Mouse (Mus musculus) lung, embryonic 15.5 days (tissue): ENCODE measurements at regions not wholly inside any gene's neighbourhood (a gene's known extent, or its start where the extent isn't known, plus 50 kb on each side); places are given as distances from the start of the nearest gene placed in this dataset.
"Not testable (repeated sequence)": the region's sequence is repeated elsewhere in the genome, so short reads cannot be mapped to it uniquely, and the experiment has no call there.

Experiments
- ATAC-seq: fragments of 200-750 bp; cut with Nextera tagmentation; 2 replicates; pipeline ENCODE4 v1.8.0; 2017; ENCODE audit warnings: moderate number of reproducible peaks, borderline replicate concordance; ENCODE audit not compliant: low FRiP score, low TSS enrichment; ENCODE audit errors: extremely low read depth
- H3K27ac ChIP-seq: fragments of 300-500 bp; sonication (generic); 2 replicates; pipeline ENCODE4 v1.5.1; 2015; ENCODE audit warnings: moderate library complexity, mild to moderate bottlenecking, inconsistent platforms
- H3K27me3 ChIP-seq: fragments of 300-500 bp; sonication (generic); 2 replicates; pipeline ENCODE4 v1.6.1; 2015; ENCODE audit warnings: inconsistent platforms
- H3K36me3 ChIP-seq: fragments of 300-500 bp; sonication (generic); 2 replicates; pipeline ENCODE4 v1.6.1; 2015; ENCODE audit warnings: inconsistent platforms
- H3K4me1 ChIP-seq: fragments of 300-500 bp; sonication (generic); 2 replicates; pipeline ENCODE4 v1.6.1; 2015; ENCODE audit warnings: inconsistent platforms
- H3K4me2 ChIP-seq: fragments of 300-500 bp; sonication (generic); 2 replicates; pipeline ENCODE4 v1.6.1; 2015; ENCODE audit warnings: inconsistent platforms, mild to moderate bottlenecking, moderate library complexity
- H3K4me3 ChIP-seq: fragments of 300-500 bp; sonication (generic); 2 replicates; pipeline ENCODE4 v1.5.1; 2015; ENCODE audit warnings: mild to moderate bottlenecking, inconsistent platforms
- H3K9ac ChIP-seq: fragments of 300-500 bp; sonication (generic); 2 replicates; pipeline ENCODE4 v1.6.1; 2015; ENCODE audit warnings: inconsistent platforms
- H3K9me3 ChIP-seq: fragments of 300-500 bp; sonication (generic); 2 replicates; pipeline ENCODE4 v1.6.1; 2016; ENCODE audit warnings: inconsistent platforms
- WGBS: fragments of 180-500 bp; shearing (Covaris S2); methylation state at CpG from one replicate; pipeline ENCODE4 v1.1.7; 2015; 5-methylcytosine and 5-hydroxymethylcytosine counted together

DNA sequence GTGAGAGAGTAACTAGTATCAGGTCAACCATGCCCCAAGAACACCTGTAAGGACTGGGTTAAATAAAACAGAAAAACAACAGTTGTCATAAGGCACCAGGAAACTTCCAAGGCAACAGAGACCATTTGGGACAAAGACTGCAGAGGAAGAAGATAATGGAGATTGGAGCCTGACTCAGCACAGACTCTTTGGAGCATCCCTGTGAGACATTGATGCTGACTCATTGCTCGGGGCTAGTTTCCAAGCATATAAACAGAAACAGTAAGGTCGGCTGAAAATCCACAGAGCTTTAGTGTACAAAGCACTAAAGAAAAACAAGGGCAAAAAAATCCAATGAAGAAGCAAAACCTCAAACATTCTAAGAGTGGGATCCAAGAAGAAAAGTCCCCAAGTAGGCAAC lies 386.3 kb downstream of the Epm2a start:
- H3K4me3 ChIP-seq = no peak overlapping the region
- WGBS = 72% methylated on average over 2 of the region's 2 CpGs
- no peak overlapping the region for H3K4me2 ChIP-seq
- no peaks in the 10 kb centered on the region for H3K27me3 ChIP-seq
- H3K36me3 ChIP-seq = no peaks in the 10 kb centered on the region
- H3K9ac ChIP-seq = no peak overlapping the region
- H3K4me1 ChIP-seq = no peaks in the 10 kb centered on the region
- no peak overlapping the region for H3K27ac ChIP-seq
- no peak for ATAC-seq
- H3K9me3 ChIP-seq = no peaks in the 10 kb centered on the region

DNA sequence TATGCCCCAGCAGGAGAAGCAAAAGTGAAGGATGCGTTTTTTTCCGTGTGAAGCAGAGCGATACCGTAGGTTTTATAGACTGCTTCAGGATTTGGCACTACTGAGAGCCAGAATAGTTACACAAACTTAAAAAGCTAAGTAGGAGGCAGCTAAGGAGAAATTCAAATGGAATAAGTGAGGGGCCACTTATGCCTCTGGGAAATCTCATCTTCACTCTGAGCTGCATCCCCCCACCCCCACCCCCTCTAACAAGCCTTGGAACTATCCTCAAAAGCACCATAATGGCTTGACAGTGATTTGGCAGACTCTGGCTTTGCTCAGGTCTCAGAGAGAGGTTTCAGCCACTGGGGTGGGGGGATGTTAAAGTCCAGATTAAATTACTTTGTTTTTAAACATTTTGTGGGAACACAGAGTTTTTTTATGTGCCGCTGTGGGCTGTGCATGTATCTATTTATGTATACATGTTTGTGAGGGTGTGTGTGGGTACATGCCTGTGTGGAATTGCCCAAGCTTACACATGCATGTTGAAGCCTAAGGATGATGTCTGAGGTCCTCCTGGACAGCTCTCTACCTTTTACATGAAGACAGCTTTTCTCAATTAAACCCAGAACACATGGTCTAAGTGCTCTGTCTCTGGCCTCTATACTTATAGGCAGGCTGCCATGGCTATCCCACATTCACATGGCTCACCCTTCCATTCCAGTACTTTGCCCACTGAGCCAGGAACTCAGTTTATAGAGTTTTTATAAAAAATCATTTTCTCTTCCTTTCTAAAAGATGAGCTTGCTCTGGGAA lies 396.6 kb downstream of the Epm2a start:
- H3K4me3 ChIP-seq = no peak overlapping the region
- H3K4me1 ChIP-seq = no peaks in the 10 kb centered on the region
- ATAC-seq = no peak
- H3K36me3 ChIP-seq = no peaks in the 10 kb centered on the region
- H3K27me3 ChIP-seq = no peaks in the 10 kb centered on the region
- H3K4me2 ChIP-seq = no peak overlapping the region
- no peaks in the 10 kb centered on the region for H3K9me3 ChIP-seq
- no peak overlapping the region for H3K27ac ChIP-seq
- no peak overlapping the region for H3K9ac ChIP-seq
- 62% methylated on average over 5 of the region's 5 CpGs for WGBS

DNA sequence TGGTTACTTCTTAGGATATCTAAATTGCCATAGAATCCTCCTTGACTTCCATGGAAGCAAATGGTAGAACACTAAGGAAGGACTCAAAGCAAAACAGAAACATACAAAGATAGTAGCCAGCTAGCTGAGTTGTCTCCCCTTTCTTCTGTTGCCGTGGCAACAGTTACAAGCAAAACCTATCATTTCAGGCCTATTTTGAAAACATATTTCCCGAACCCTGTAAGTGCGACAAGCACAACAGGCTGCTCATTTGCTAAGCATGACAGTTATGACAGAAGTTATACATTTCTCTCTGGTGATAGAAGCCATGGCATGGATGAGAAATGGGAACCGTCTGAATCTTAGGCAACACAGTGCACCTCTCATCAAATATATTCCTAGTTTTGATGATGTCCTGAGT lies 402.4 kb downstream of the Epm2a start:
- Histone ChIP-seq H3K4me3 (no peak overlapping the region), H3K27ac (no peak overlapping the region), H3K4me1 (no peaks in the 10 kb centered on the region), H3K27me3 (no peaks in the 10 kb centered on the region), H3K9ac (no peak overlapping the region), H3K4me2 (no peak overlapping the region), H3K9me3 (no peaks in the 10 kb centered on the region), H3K36me3 (no peaks in the 10 kb centered on the region)
- no peak for ATAC-seq
- WGBS = 83% methylated on average over 4 of the region's 4 CpGs

DNA sequence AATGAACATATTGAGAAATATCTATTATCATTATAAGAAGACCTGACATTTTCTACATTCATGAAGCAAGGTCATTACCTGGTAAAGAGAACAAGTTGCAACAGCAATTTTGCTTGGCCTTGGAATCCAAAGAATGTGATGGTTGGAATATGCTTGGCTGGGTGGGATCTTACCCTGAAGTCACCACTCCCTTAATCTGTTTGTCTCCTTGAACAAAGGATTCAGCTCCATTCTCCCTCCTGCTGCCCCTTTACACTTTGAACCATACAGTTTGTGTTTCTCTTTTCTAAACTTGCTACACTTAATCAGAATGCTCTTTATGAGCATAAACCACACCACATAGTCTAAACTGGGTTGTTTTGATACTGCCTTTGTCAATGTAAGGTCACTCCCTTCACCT lies 403.8 kb downstream of the Epm2a start:
- Histone ChIP-seq H3K9me3 (no peaks in the 10 kb centered on the region), H3K27ac (no peak overlapping the region), H3K4me3 (no peak overlapping the region), H3K27me3 (no peaks in the 10 kb centered on the region), H3K4me2 (no peak overlapping the region), H3K36me3 (no peaks in the 10 kb centered on the region), H3K9ac (no peak overlapping the region), H3K4me1 (no peaks in the 10 kb centered on the region)
- no peak for ATAC-seq

DNA sequence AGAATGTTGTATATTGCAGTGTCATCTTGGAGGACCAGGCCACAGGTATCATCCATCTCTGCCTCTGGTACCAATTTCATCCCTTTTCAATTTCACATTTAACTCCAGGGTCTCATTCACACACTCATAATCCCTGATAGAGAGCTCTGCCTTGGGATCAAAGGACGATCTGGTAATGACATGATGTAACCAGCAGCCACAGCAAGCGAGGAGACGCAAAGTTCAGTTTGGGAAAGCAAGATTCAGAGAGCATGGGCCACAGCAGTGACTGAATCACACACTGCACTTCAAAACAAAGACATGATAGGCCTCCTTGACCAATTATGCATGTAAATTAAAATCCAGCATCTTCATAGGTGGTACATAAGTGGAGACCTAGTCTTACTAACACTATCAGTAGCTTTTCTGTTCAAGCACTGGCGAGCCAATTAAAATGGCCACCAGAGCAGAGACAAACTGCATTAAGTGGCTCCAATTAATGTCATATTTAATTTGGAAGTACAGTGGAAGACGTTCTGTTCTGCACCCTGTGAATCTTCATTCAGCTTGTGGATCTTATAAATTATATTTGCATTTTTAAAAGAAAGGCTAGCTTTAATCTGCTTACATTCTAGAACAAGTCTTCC lies 412.0 kb downstream of the Epm2a start:
- no peak overlapping the region for H3K4me3 ChIP-seq
- no peaks in the 10 kb centered on the region for H3K4me1 ChIP-seq
- H3K9ac ChIP-seq = no peak overlapping the region
- no peaks in the 10 kb centered on the region for H3K9me3 ChIP-seq
- no peak overlapping the region for H3K4me2 ChIP-seq
- no peak for ATAC-seq
- 72% methylated on average over 5 of the region's 5 CpGs for WGBS
- no peaks in the 10 kb centered on the region for H3K27me3 ChIP-seq
- H3K27ac ChIP-seq = no peak overlapping the region
- H3K36me3 ChIP-seq = no peaks in the 10 kb centered on the region

DNA sequence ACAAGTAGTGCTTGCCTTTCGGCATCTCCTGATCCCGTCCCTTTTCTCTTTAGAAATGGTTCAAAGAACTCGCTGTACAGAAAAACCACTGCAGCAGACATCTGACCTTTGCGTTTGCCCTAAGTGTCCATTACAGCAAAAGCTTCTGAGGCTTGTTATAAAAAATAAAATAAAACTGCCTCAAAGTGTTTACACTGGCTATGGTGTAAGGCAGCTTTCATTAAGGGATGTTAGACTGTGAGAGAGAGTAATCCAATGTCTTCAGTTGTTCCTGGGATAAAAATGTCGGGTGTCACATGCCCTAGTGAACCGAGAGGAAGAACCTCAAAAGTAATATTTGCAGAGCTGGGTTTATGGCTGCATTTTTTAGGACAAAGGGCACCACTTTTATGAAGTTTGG lies 434.7 kb downstream of the Epm2a start:
- H3K4me2 ChIP-seq = no peak overlapping the region
- H3K4me3 ChIP-seq = no peak overlapping the region
- no peaks in the 10 kb centered on the region for H3K9me3 ChIP-seq
- H3K36me3 ChIP-seq = no peaks in the 10 kb centered on the region
- no peak overlapping the region for H3K27ac ChIP-seq
- WGBS = 76% methylated on average over 6 of the region's 6 CpGs
- no peak for ATAC-seq
- no peaks in the 10 kb centered on the region for H3K4me1 ChIP-seq
- no peaks in the 10 kb centered on the region for H3K27me3 ChIP-seq
- no peak overlapping the region for H3K9ac ChIP-seq

DNA sequence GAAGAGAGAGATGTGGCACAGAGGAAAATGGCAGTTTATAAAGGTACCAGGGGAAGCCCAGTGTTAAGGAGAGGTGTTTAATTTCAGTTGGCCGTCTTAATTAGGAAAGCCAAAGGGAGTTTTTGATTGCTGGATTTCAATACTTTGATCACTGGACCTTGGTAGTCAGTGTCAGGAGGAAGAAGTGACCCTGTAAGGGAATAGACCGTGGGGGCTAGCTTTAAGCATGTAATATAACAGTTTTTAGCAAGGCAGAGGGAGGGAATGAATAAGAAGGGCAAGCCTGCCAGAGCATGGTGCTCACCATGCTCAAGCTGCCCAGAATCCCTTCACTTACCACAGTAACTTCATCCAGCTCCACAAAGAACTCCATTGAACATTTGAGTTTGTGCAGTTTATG lies 437.1 kb downstream of the Epm2a start:
- 62% methylated on average over 2 of the region's 2 CpGs for WGBS
- no peak overlapping the region for H3K4me3 ChIP-seq
- H3K27me3 ChIP-seq = no peaks in the 10 kb centered on the region
- H3K36me3 ChIP-seq = no peaks in the 10 kb centered on the region
- H3K27ac ChIP-seq = no peak overlapping the region
- H3K9me3 ChIP-seq = no peaks in the 10 kb centered on the region
- ATAC-seq = no peak
- no peak overlapping the region for H3K4me2 ChIP-seq
- H3K4me1 ChIP-seq = no peaks in the 10 kb centered on the region
- H3K9ac ChIP-seq = no peak overlapping the region

DNA sequence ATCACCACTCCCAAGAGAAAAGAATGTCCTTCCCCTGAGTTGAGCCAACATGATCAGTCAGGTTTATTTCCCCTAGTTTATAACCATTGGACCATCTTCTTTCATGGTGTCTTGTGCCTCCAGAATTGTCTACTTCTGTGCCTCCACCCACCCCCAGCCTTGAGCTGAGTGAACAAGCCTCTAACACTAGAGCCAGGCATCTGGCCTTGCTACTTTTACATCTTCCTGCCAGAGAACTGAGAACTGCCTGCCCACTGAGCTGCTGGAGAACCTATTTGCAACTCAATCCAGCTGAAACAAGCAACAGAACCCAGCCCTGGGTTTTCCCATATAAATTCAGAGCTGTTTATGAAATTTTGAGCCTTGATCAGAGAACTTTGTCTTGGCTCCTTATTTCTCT lies 444.0 kb downstream of the Epm2a start:
- Histone ChIP-seq H3K9me3 (no peaks in the 10 kb centered on the region), H3K4me3 (no peak overlapping the region), H3K4me1 (no peaks in the 10 kb centered on the region), H3K36me3 (no peaks in the 10 kb centered on the region), H3K27me3 (no peaks in the 10 kb centered on the region), H3K27ac (no peak overlapping the region), H3K4me2 (no peak overlapping the region), H3K9ac (no peak overlapping the region)
- ATAC-seq = no peak

DNA sequence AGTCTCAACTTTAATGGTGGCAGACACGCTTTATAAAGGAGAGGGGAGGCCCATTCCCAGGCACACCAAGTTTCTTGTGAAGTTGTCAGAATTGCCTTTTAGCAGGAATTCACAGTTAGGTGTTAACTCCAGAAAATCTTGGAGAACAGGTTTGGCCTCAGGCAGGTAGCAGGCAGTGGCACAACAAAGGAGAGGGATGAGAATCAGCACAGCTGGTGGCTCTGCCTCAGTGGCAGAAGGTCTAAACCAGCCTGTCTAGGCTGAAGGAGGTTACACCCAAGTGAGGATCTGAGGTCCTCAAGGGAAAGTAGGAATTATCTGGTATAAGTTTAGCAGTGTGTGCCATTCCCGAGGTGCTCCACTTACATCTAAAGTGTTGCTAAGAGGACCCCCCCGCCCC lies 456.3 kb downstream of the Epm2a start:
- WGBS = 79% methylated on average over 3 of the region's 3 CpGs
- Histone ChIP-seq H3K9me3 (no peaks in the 10 kb centered on the region), H3K9ac (no peak overlapping the region), H3K4me3 (no peak overlapping the region), H3K4me2 (no peak overlapping the region), H3K27ac (no peak overlapping the region), H3K4me1 (no peaks in the 10 kb centered on the region), H3K36me3 (no peaks in the 10 kb centered on the region), H3K27me3 (no peaks in the 10 kb centered on the region)
- no peak for ATAC-seq

DNA sequence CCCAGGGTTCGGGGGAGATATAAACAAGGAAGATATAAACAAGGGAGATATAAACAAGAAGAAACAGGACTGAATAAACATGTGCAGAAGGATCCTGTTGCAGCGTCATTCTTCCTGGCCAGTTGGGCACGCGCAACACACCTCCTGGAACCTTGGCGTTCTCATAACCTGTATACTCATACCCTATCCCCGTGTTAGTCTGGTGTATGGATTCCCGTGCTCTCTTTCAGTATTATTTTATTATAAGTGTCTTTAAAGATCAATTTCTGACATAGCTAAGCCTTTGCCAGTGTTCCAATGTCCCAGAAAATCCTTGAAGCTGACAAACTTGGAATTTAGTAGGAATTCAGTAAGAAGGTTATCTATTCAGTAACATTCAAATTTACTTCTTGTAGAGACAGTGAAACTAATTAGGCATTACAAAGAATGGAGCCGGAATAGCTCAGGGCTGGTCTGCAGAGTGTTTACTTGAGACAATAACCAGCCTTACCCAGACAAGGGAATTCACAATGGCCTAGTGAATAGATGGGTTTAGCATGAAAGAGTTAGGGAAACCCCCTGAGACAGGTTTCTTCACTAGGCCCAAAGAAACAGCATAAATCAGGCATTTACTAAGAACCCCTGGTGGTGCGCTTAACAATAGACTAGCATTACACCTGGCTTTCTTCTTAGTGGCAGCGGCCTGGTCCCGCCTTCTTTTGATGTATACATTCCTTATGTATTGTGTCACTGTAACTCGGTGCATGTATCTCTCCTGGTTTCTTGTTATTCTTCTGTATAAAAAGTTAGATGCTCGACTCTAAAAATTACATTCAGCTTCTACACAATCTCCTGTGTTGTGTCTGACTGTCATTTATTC lies 458.4 kb downstream of the Epm2a start:
- not testable (repeated sequence) for ATAC-seq, H3K4me1 ChIP-seq, H3K9me3 ChIP-seq, H3K36me3 ChIP-seq, H3K4me2 ChIP-seq, H3K27ac ChIP-seq, H3K9ac ChIP-seq, H3K4me3 ChIP-seq, H3K27me3 ChIP-seq
- WGBS = 77% methylated on average over 13 of the region's 13 CpGs

DNA sequence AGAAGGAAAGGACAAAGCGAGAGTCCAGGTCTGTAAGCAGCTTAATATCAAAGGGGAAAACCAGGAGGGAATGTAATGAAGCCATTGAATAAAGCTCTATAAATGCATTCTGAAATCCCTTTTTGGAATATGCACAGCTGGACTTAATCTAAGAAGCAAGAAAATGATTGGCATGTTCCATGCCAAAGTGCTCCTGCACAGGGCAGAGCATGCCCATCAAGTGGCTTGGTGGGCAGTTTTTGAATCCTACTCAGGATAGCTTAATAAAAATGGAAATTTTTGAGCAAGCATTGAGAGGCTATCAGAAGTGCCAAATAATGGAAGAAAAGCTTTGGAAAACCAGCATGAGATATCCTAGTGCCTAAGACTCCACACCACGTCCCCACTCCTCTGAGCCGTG lies 466.1 kb downstream of the Epm2a start:
- Histone ChIP-seq H3K9me3 (no peaks in the 10 kb centered on the region), H3K36me3 (no peaks in the 10 kb centered on the region), H3K4me1 (no peaks in the 10 kb centered on the region), H3K27me3 (no peaks in the 10 kb centered on the region), H3K9ac (no peak overlapping the region), H3K4me2 (no peak overlapping the region), H3K4me3 (no peak overlapping the region), H3K27ac (no peak overlapping the region)
- no peak for ATAC-seq
- WGBS = 81% methylated on average over 3 of the region's 3 CpGs

DNA sequence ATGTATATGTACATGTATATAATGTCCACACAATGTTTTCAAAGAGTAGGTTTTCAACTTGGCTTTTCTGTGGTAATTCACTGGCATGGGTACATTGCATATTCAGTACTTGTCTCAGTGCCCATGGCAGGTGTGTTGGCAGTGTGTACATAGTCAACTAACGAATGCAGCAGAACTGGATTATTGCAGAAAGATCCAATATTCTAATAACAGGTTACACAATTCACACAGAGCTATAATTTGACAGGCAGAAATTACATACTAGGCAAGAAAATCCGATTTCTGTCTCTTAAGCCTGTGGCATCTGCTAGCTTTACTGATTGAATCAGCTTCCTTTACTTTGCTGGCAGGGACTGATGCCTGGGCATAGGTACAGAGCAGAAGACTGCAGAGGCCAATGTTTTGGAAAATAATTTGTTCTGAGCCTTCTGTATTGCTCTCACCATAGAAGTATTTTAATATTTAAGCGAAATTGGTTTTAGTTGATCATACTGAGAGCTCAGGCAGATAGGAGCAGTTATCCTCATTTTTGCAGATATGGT lies 479.3 kb downstream of the Epm2a start:
- H3K27ac ChIP-seq = no peak overlapping the region
- H3K36me3 ChIP-seq = no peaks in the 10 kb centered on the region
- no peak overlapping the region for H3K9ac ChIP-seq
- no peak overlapping the region for H3K4me3 ChIP-seq
- no peaks in the 10 kb centered on the region for H3K4me1 ChIP-seq
- H3K9me3 ChIP-seq = no peaks in the 10 kb centered on the region
- no peak for ATAC-seq
- no peak overlapping the region for H3K4me2 ChIP-seq
- H3K27me3 ChIP-seq = no peaks in the 10 kb centered on the region
- 68% methylated on average over 3 of the region's 3 CpGs for WGBS
